Mouse (Mus musculus): ENCODE measurements around the gene Enah.

- TF ChIP-seq CTCF (IDR thresholded peaks at IDR 0.05; ENCODE audit: extremely low read depth, insufficient read length, insufficient replicate concordance, low read depth, low read length): no peak
- no peak for TF ChIP-seq POLR2A (IDR thresholded peaks at IDR 0.05; ENCODE audit: low read depth, low read length)
Observed at GRCm38 (mm10) chr1:181951266-181951665, 68.5 kb downstream of the Enah start.
